Mouse (Mus musculus) gastrocnemius, adult 2 months (tissue): ENCODE results near the gene Olfr1411. TPM values are rescaled to one million over a fixed set of nuclear protein-coding genes. Genes with fewer than 3 reads are reported as not detected.

Experiments
- DNase-seq: peaks from one replicate; pipeline ENCODE4 v3.0.0; 2022
- H3K27ac ChIP-seq: fragments of 200-600 bp; 2 replicates; pipeline ENCODE4 v1.8.1; 2022; ENCODE audit warnings: mild to moderate bottlenecking
- H3K4me3 ChIP-seq: fragments of 200-600 bp; 2 replicates; pipeline ENCODE4 v1.8.1; 2022; ENCODE audit warnings: mild to moderate bottlenecking, moderate library complexity
- CTCF ChIP-seq: fragments of 200-600 bp; IDR thresholded peaks from 2 replicates; pipeline ENCODE4 v1.8.1; 2022; ENCODE audit warnings: antibody characterized with exemption, mild to moderate bottlenecking, moderate library complexity
- intact Hi-C: fragments of 180-260 bp; cut with DNase I; formaldehyde crosslinking; loops from one replicate; pipeline ENCODE4 v1.15.1; 2025
- total RNA-seq, 2 experiments: library from RNA; stranded (reverse); gene quantifications; 2 replicates each; pipeline ENCODE4 v1.2.3; 2021

The Olfr1411 gene
- total RNA-seq, 2 experiments from 2014 or later = not detected

DNA sequence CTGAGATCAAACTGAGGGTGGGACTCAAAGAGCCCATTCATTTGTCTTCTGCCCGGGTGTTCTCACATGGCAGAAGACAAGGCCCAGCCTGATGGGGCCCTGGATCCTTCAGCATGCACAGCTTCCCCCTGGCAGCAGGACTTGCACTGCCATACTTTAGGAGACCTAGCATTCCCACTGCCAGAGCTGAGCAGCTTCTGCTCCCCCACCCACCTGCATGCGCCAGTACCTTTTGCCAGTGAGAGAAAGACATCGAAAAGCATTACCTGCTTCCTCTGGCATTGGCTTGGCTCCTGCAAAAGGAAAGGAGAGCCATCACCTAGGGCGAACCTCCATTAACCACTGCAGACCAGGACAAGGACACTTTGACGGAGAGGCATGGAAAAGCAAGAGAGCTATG, 50.7 kb downstream of the Olfr1411 start:
- Histone ChIP-seq H3K27ac (no peak overlapping the region), H3K4me3 (no peak overlapping the region)
- DNase-seq = no peak
- no peak for TF ChIP-seq CTCF
- intact Hi-C loops = no loop called here

DNA sequence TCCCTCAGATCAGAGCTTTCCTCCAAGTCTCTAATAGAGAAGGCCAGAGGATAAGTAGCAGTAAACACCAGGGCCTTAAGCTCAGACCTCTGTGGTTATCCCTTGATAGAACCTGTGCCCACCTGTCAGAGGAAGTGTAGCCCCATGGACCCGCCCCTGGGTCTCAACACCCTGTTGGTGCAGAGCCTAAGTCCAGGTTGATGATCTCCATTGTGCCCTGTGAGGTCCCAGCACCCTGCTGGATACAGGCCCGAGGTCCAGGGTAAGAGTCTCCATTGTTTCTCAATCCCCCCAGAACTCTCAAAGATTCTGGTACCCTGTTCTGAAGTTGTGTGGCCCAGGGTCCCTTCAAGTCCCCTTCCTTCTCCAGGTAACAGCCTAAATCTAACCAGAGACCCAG, 51.9 kb downstream of the Olfr1411 start:
- DNase-seq = no peak
- TF ChIP-seq CTCF = no peak
- intact Hi-C loops = loop anchor here (2.0 kb wide), 1 partner anchor 125 kb away; no protein-coding TSS in a partner anchor

DNA sequence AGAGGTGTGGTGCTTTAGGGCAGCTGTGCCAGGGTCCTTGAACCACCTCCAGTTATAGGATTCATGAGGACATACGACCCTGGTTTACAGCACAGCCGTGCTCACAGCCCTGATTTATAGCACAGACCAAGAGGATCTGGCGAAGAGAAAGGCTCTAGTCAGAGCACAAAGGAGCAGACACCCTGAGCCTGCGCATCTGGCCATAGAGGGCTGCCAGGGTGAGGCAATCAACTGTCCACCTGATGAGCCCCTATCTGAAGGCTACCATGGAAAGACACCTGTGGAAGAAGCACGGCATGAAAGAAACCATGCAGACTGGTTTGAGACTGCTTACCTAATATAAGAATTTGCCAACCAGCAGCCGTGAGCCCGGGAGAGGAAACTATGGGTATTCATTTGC, 52.4 kb downstream of the Olfr1411 start:
- intact Hi-C loops = loop anchor here (2.0 kb wide), 1 partner anchor 126 kb away; no protein-coding TSS in a partner anchor
- Histone ChIP-seq H3K27ac (no peak overlapping the region), H3K4me3 (no peak overlapping the region)
- no peak for DNase-seq
- TF ChIP-seq CTCF = no peak

More for the DNA sequence above, 51.9 kb downstream of the Olfr1411 start:
- no peak overlapping the region for H3K27ac ChIP-seq
- no peak overlapping the region for H3K4me3 ChIP-seq

DNA sequence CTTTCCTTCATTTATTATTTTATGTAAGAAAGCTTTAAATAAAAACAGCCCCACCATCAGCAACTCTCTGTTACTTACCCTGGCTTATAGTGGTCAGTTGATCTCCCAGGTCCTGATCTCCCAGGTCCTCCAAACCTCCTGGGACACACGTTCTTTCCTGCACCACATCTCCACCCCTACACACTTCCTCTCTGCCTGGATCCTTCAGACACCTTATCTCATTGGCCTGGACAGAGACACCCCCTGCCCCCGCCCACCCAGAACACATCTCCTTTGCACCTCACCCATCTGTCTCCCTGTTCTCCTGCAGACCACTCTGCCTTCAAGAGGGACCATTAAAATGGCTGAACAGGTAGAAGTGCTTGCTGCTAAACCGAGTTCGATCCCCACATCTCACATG, 52.8 kb downstream of the Olfr1411 start:
- DNase-seq = no peak
- Histone ChIP-seq H3K27ac (no peak overlapping the region), H3K4me3 (no peak overlapping the region)
- no peak for TF ChIP-seq CTCF
- intact Hi-C loops = loop anchor here (2.0 kb wide), 1 partner anchor 126 kb away; no protein-coding TSS in a partner anchor

Other genes with a start within 250 kb of the Olfr1411 start
- 100 to 1,000 TPM; 416 to 545 TPM for gene Ndufa10, start 120.6 kb upstream of the Olfr1411 start, total RNA-seq
- gene Olfr1416, start 109.3 kb upstream of the Olfr1411 start, total RNA-seq = not detected
- gene Olfr1415, start 98.3 kb upstream of the Olfr1411 start, total RNA-seq = not detected
- not detected for gene Olfr1414, start 75.8 kb upstream of the Olfr1411 start, total RNA-seq
- not detected for gene Olfr1413, start 23.1 kb upstream of the Olfr1411 start, total RNA-seq
- not detected for gene Olfr1412, start 8.6 kb upstream of the Olfr1411 start, total RNA-seq
- gene Olfr1410, start 11.4 kb downstream of the Olfr1411 start, total RNA-seq = not detected
- gene Olfr12, start 23.4 kb downstream of the Olfr1411 start, total RNA-seq = not detected
- 100 to 1,000 TPM; 171 to 192 TPM for gene Cops9, start 47.6 kb downstream of the Olfr1411 start, total RNA-seq
- gene Otos, start 54.4 kb downstream of the Olfr1411 start, total RNA-seq = not detected
- 100 to 1,000 TPM; 214 to 256 TPM for gene Gpc1, start 237.2 kb downstream of the Olfr1411 start, total RNA-seq